Mouse (Mus musculus): ENCODE results near the gene Nfe2l1.

DNA sequence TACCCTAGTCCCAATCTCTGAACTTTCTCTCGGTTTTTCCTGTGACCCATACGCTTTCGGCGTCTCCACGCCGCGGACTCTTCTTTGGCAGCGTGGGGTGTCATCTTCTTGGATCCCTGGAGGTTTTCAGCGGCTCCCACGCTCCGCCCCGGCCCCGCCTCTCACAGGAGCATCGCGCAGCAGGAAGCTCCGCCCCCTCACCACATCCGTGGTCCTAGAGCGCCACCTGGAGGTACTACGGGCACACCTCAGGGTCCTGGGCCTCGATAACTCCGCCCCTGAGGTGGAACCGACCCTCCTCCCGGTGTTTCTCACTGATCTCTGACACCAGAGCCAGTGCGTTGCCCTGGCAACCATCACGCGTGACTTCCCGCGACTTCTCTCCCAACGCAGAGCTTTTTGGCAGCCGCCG is 32.1 kb upstream of the Nfe2l1 start:
- TF ChIP-seq POLR2A (IDR thresholded peaks at IDR 0.05; ENCODE audit: low read depth, low read length), result no peak
- peak; percentile 98 for TF ChIP-seq CTCF (conservative IDR thresholded peaks at IDR 0.05; ENCODE audit: insufficient read depth, insufficient read length, low read depth, low read length)

Measured in kidney, adult 2 months (tissue).